Mouse (Mus musculus): ENCODE results near the gene Gm20388.

- TF ChIP-seq CTCF (IDR thresholded peaks at IDR 0.05; ENCODE audit: low read depth) (no peak), EP300 (IDR thresholded peaks at IDR 0.05; ENCODE audit: low read depth) (no peak)
Observed at GRCm38 (mm10) chr8:120684082-120684481, 773.4 kb downstream of the Gm20388 start.
